Mouse (Mus musculus): ENCODE data around the gene Rbfox3.

The Rbfox3 gene

GRCm38 (mm10) chr11:118911307-118912070 is at the start of gene Rbfox3:
Gene Rbfox3, minus strand, starts transcription at chr11:118911597.
- no peak for DNase-seq (ENCODE audit: low spot score)

GRCm38 (mm10) chr11:118960649-118961048 is 49.3 kb upstream of the Rbfox3 start:
- DNase-seq (ENCODE audit: low spot score): no peak

- DNase-seq (ENCODE audit: low spot score): no peak
Measured at GRCm38 (mm10) chr11:118957070-118957471, 45.7 kb upstream of the Rbfox3 start.

GRCm38 (mm10) chr11:118955016-118955415 is 43.6 kb upstream of the Rbfox3 start:
- DNase-seq (ENCODE audit: low spot score): no peak

GRCm38 (mm10) chr11:118945868-118946267 is 34.5 kb upstream of the Rbfox3 start:
- DNase-seq (ENCODE audit: low spot score): no peak

GRCm38 (mm10) chr11:118941268-118941667 is 29.9 kb upstream of the Rbfox3 start:
- no peak for DNase-seq (ENCODE audit: low spot score)

- DNase-seq (ENCODE audit: low spot score): no peak
Measured at GRCm38 (mm10) chr11:118940539-118940938, 29.1 kb upstream of the Rbfox3 start.

- DNase-seq (ENCODE audit: low spot score): no peak
Measured at GRCm38 (mm10) chr11:118939731-118940130, 28.3 kb upstream of the Rbfox3 start.

- DNase-seq (ENCODE audit: low spot score): no peak
Measured at GRCm38 (mm10) chr11:118934925-118935324, 23.5 kb upstream of the Rbfox3 start.

- DNase-seq (ENCODE audit: low spot score): no peak
Measured at GRCm38 (mm10) chr11:118927081-118927480, 15.7 kb upstream of the Rbfox3 start.

GRCm38 (mm10) chr11:118921852-118922251 is 10.5 kb upstream of the Rbfox3 start:
- DNase-seq (ENCODE audit: low spot score): no peak

GRCm38 (mm10) chr11:118916423-118917030 is 5.1 kb upstream of the Rbfox3 start:
- no peak for DNase-seq (ENCODE audit: low spot score)

- no peak for DNase-seq (ENCODE audit: low spot score)
Measured at GRCm38 (mm10) chr11:118915888-118916287, 4.5 kb upstream of the Rbfox3 start.

- DNase-seq (ENCODE audit: low spot score): no peak
Measured at GRCm38 (mm10) chr11:118912686-118913085, 1.3 kb upstream of the Rbfox3 start.

GRCm38 (mm10) chr11:118910756-118911155 is 641 bp downstream of the Rbfox3 start:
- no peak for DNase-seq (ENCODE audit: low spot score)

- DNase-seq (ENCODE audit: low spot score): no peak
Measured at GRCm38 (mm10) chr11:118909814-118910201, 1.6 kb downstream of the Rbfox3 start.

- DNase-seq (ENCODE audit: low spot score): no peak
Measured at GRCm38 (mm10) chr11:118908981-118909813, 2.2 kb downstream of the Rbfox3 start.

GRCm38 (mm10) chr11:118908431-118908980 is 2.9 kb downstream of the Rbfox3 start:
- DNase-seq (ENCODE audit: low spot score): no peak

GRCm38 (mm10) chr11:118907471-118908401 is 3.7 kb downstream of the Rbfox3 start:
- no peak for DNase-seq (ENCODE audit: low spot score)

GRCm38 (mm10) chr11:118906824-118907470 is 4.5 kb downstream of the Rbfox3 start:
- no peak for DNase-seq (ENCODE audit: low spot score)

Measured in urinary bladder, postnatal 10 days (tissue).